Mouse (Mus musculus): ENCODE measurements around the gene Rnf208.

GRCm38 (mm10) chr2:25213266-25213865 is 28.7 kb upstream of the Rnf208 start:
- TF ChIP-seq CTCF (IDR thresholded peaks at IDR 0.05; ENCODE audit: low read depth, low read length) (no peak), TAL1 (conservative IDR thresholded peaks at IDR 0.05; ENCODE audit: low read depth, low read length) (no peak)

All from G1E (cell line).